Mouse (Mus musculus) forebrain, embryonic 14.5 days (tissue): ENCODE measurements at regions not wholly inside any gene's neighbourhood (a gene's known extent, or its start where the extent isn't known, plus 50 kb on each side); places are given as distances from the start of the nearest gene placed in this dataset.

ENCODE experiments used
- ATAC-seq: fragments of 200-750 bp; cut with Nextera tagmentation; 2 replicates; pipeline ENCODE4 v1.8.0; 2017; ENCODE audit warnings: mild to moderate bottlenecking, moderate library complexity
- DNase-seq: peaks from one replicate; pipeline ENCODE4 v3.0.0-alpha.2; 2015; ENCODE audit warnings: low spot score
- H3K27ac ChIP-seq: fragments of 300-500 bp; sonication (generic); 2 replicates; pipeline ENCODE4 v1.5.1; 2014; ENCODE audit warnings: low read depth, mild to moderate bottlenecking, control low read depth, low read length, moderate library complexity
- H3K27me3 ChIP-seq: fragments of 300-500 bp; sonication (generic); replicated peaks from 2 replicates; pipeline ENCODE4 v1.6.1; 2014; ENCODE audit warnings: low read length, control low read depth, mixed read lengths; ENCODE audit not compliant: control insufficient read depth, insufficient read depth
- H3K36me3 ChIP-seq: fragments of 300-500 bp; sonication (generic); 2 replicates; pipeline ENCODE4 v1.6.1; 2014; ENCODE audit warnings: low read length, control low read depth; ENCODE audit not compliant: control insufficient read depth, insufficient read depth
- H3K4me1 ChIP-seq: fragments of 300-500 bp; sonication (generic); 2 replicates; pipeline ENCODE4 v1.6.1; 2014; ENCODE audit warnings: antibody characterized with exemption, low read length, control low read depth; ENCODE audit not compliant: control insufficient read depth, insufficient read depth
- H3K4me2 ChIP-seq: fragments of 300-500 bp; sonication (generic); 2 replicates; pipeline ENCODE4 v1.6.1; 2014; ENCODE audit warnings: mild to moderate bottlenecking, control low read depth, low read length
- H3K4me3 ChIP-seq: fragments of 300-500 bp; sonication (generic); 2 replicates; pipeline ENCODE4 v1.5.1; 2014; ENCODE audit warnings: low read depth, low read length, control low read depth
- H3K9ac ChIP-seq: fragments of 300-500 bp; sonication (generic); 2 replicates; pipeline ENCODE4 v1.6.1; 2014; ENCODE audit warnings: mild to moderate bottlenecking, low read length, control low read depth, moderate library complexity
- H3K9me3 ChIP-seq: fragments of 300-500 bp; sonication (generic); replicated peaks from 2 replicates; pipeline ENCODE4 v1.6.1; 2016; ENCODE audit warnings: low read length, control low read depth, mixed read lengths; ENCODE audit not compliant: control insufficient read depth
- WGBS: fragments of 180-500 bp; shearing (Covaris S2); extraction: QIAGEN DNeasy Blood & Tissue Kit; methylation state at CpG from one replicate; pipeline ENCODE4 v1.1.7; 2014; 5-methylcytosine and 5-hydroxymethylcytosine counted together

GRCm38 (mm10) chr16:86087421-86087820 lies 185.8 kb upstream of the Adamts5 start:
- Histone ChIP-seq H3K36me3 (no peaks in the 10 kb centered on the region), H3K9me3 (no peaks in the 10 kb centered on the region), H3K27me3 (no peaks in the 10 kb centered on the region), H3K4me2 (no peak overlapping the region), H3K27ac (no peak overlapping the region), H3K4me1 (no peaks in the 10 kb centered on the region), H3K4me3 (no peak overlapping the region), H3K9ac (no peak overlapping the region)
- 92% methylated on average over 3 of the region's 3 CpGs for WGBS
- no peak for ATAC-seq
- no peak for DNase-seq

GRCm38 (mm10) chr16:86067628-86068364 lies 166.2 kb upstream of the Adamts5 start:
- no peak overlapping the region for H3K4me3 ChIP-seq
- H3K4me2 ChIP-seq = no peak overlapping the region
- H3K9ac ChIP-seq = no peak overlapping the region
- no peaks in the 10 kb centered on the region for H3K36me3 ChIP-seq
- no peaks in the 10 kb centered on the region for H3K9me3 ChIP-seq
- peak; percentile 78 for DNase-seq
- ATAC-seq = peak; percentile 83
- H3K4me1 ChIP-seq = peaks cover 4% of the 10 kb centered on the region; the same call in 1 of the 2 replicates
- H3K27ac ChIP-seq = no peak overlapping the region
- 2% methylated on average over 3 of the region's 3 CpGs for whole genome bisulfite sequencing
- no peaks in the 10 kb centered on the region for H3K27me3 ChIP-seq

GRCm38 (mm10) chr16:86060087-86060486 lies 158.5 kb upstream of the Adamts5 start:
- Histone ChIP-seq H3K9ac (no peak overlapping the region), H3K9me3 (no peaks in the 10 kb centered on the region), H3K36me3 (no peaks in the 10 kb centered on the region), H3K4me3 (no peak overlapping the region), H3K27me3 (no peaks in the 10 kb centered on the region), H3K4me1 (no peaks in the 10 kb centered on the region), H3K27ac (no peak overlapping the region), H3K4me2 (no peak overlapping the region)
- ATAC-seq (no peak), DNase-seq (no peak)
- 84% methylated on average over 5 of the region's 5 CpGs for WGBS

GRCm38 (mm10) chr16:86044695-86045094 lies 143.1 kb upstream of the Adamts5 start:
- 89% methylated on average over 2 of the region's 2 CpGs for WGBS
- no peak overlapping the region for H3K4me2 ChIP-seq
- no peak overlapping the region for H3K9ac ChIP-seq
- no peak for DNase-seq
- no peak for ATAC-seq
- H3K4me1 ChIP-seq = no peaks in the 10 kb centered on the region
- H3K27me3 ChIP-seq = no peaks in the 10 kb centered on the region
- H3K4me3 ChIP-seq = no peak overlapping the region
- no peak overlapping the region for H3K27ac ChIP-seq
- no peaks in the 10 kb centered on the region for H3K36me3 ChIP-seq
- no peaks in the 10 kb centered on the region for H3K9me3 ChIP-seq

GRCm38 (mm10) chr16:86034772-86035171 lies 133.1 kb upstream of the Adamts5 start:
- WGBS = 92% methylated on average over 9 of the region's 9 CpGs
- Histone ChIP-seq H3K4me3 (no peak overlapping the region), H3K27me3 (no peaks in the 10 kb centered on the region), H3K4me2 (no peak overlapping the region), H3K4me1 (no peaks in the 10 kb centered on the region), H3K9ac (no peak overlapping the region), H3K9me3 (no peaks in the 10 kb centered on the region), H3K27ac (no peak overlapping the region), H3K36me3 (no peaks in the 10 kb centered on the region)
- DNase-seq (no peak), ATAC-seq (no peak)

- DNase-seq = no peak
- Histone ChIP-seq H3K36me3 (no peaks in the 10 kb centered on the region), H3K4me2 (no peak overlapping the region), H3K27me3 (no peaks in the 10 kb centered on the region), H3K4me3 (no peak overlapping the region), H3K27ac (no peak overlapping the region), H3K9ac (no peak overlapping the region), H3K4me1 (no peaks in the 10 kb centered on the region), H3K9me3 (no peaks in the 10 kb centered on the region)
- no peak for ATAC-seq
- WGBS = 85% methylated on average over 2 of the region's 2 CpGs
Observed at GRCm38 (mm10) chr16:86027700-86028099, 126.1 kb upstream of the Adamts5 start.

GRCm38 (mm10) chr16:86015336-86015735 lies 113.7 kb upstream of the Adamts5 start:
- Histone ChIP-seq H3K9me3 (no peaks in the 10 kb centered on the region), H3K9ac (no peak overlapping the region), H3K4me3 (no peak overlapping the region), H3K27ac (no peak overlapping the region), H3K36me3 (no peaks in the 10 kb centered on the region), H3K4me2 (no peak overlapping the region), H3K27me3 (no peaks in the 10 kb centered on the region), H3K4me1 (no peaks in the 10 kb centered on the region)
- DNase-seq (no peak), ATAC-seq (no peak)
- WGBS = 80% methylated on average over 1 of the region's 1 CpGs

- H3K27me3 ChIP-seq = no peaks in the 10 kb centered on the region
- H3K4me3 ChIP-seq = no peak overlapping the region
- DNase-seq = no peak
- no peak overlapping the region for H3K9ac ChIP-seq
- ATAC-seq = no peak
- H3K36me3 ChIP-seq = no peaks in the 10 kb centered on the region
- WGBS = 95% methylated on average over 5 of the region's 5 CpGs
- H3K27ac ChIP-seq = no peak overlapping the region
- H3K9me3 ChIP-seq = no peaks in the 10 kb centered on the region
- H3K4me2 ChIP-seq = no peak overlapping the region
- no peaks in the 10 kb centered on the region for H3K4me1 ChIP-seq
Observed at GRCm38 (mm10) chr16:86011051-86011450, 109.4 kb upstream of the Adamts5 start.

- ATAC-seq (peak; percentile 61), DNase-seq (peak; percentile 39)
- Histone ChIP-seq H3K36me3 (no peaks in the 10 kb centered on the region), H3K4me2 (no peak overlapping the region), H3K27me3 (no peaks in the 10 kb centered on the region), H3K27ac (no peak overlapping the region), H3K9me3 (no peaks in the 10 kb centered on the region), H3K4me3 (no peak overlapping the region), H3K4me1 (no peaks in the 10 kb centered on the region), H3K9ac (no peak overlapping the region)
- 6% methylated on average over 3 of the region's 3 CpGs for WGBS
Observed at GRCm38 (mm10) chr16:86009638-86010329, 108.2 kb upstream of the Adamts5 start.
